Mouse (Mus musculus) hindbrain, embryonic 12.5 days (tissue): ENCODE measurements around the gene Ppara. TPM values are rescaled to one million over a fixed set of nuclear protein-coding genes. Genes with fewer than 3 reads are reported as not detected.

Source experiments
- ATAC-seq: fragments of 200-750 bp; cut with Nextera tagmentation; 2 replicates; pipeline ENCODE4 v1.8.0; 2017; ENCODE audit warnings: moderate TSS enrichment; ENCODE audit not compliant: low FRiP score
- H3K27ac ChIP-seq: fragments of 300-500 bp; sonication (generic); 2 replicates; pipeline ENCODE4 v1.5.1; 2016; ENCODE audit warnings: mild to moderate bottlenecking
- H3K27me3 ChIP-seq: fragments of 300-500 bp; sonication (generic); 2 replicates; pipeline ENCODE4 v1.6.1; 2016; ENCODE audit warnings: mild to moderate bottlenecking
- H3K36me3 ChIP-seq: fragments of 300-500 bp; sonication (generic); 2 replicates; pipeline ENCODE4 v1.6.1; 2016; ENCODE audit warnings: mild to moderate bottlenecking
- H3K4me1 ChIP-seq: fragments of 300-500 bp; sonication (generic); 2 replicates; pipeline ENCODE4 v1.6.1; 2016
- H3K4me2 ChIP-seq: fragments of 300-500 bp; sonication (generic); replicated peaks from 2 replicates; pipeline ENCODE4 v1.6.1; 2016; ENCODE audit warnings: mild to moderate bottlenecking
- H3K4me3 ChIP-seq: fragments of 300-500 bp; sonication (generic); 2 replicates; pipeline ENCODE4 v1.5.1; 2016; ENCODE audit warnings: mild to moderate bottlenecking
- H3K9ac ChIP-seq: fragments of 300-500 bp; sonication (generic); 2 replicates; pipeline ENCODE4 v1.6.1; 2016; ENCODE audit warnings: mild to moderate bottlenecking, moderate library complexity
- H3K9me3 ChIP-seq: fragments of 300-500 bp; sonication (generic); replicated peaks from 2 replicates; pipeline ENCODE4 v1.6.1; 2016; ENCODE audit warnings: mild to moderate bottlenecking
- WGBS: fragments of 180-500 bp; shearing (Covaris S2); methylation state at CpG from one replicate; pipeline ENCODE4 v1.1.7; 2016; 5-methylcytosine and 5-hydroxymethylcytosine counted together
- microRNA counts: library from miRNA; unstranded; fragments of <30 nt; microRNA quantifications from one replicate; lab custom pipeline; 2017
- microRNA-seq: library from miRNA; unstranded; fragments of <30 nt; microRNA quantifications from one replicate; pipeline ENCODE4, GENCODE M21; 2017
- polyA plus RNA-seq: library from polyadenylated mRNA; unstranded; fragments of >200 nt; fragmentation: Nextera tagmentation; extraction: Ambion mirVana; gene quantifications from 2 replicates; pipeline ENCODE4 v1.2.1, GENCODE M21; 2016

Gene Ppara
- polyA plus RNA-seq, 1 experiment from 2014 or later = 1.0 TPM

DNA sequence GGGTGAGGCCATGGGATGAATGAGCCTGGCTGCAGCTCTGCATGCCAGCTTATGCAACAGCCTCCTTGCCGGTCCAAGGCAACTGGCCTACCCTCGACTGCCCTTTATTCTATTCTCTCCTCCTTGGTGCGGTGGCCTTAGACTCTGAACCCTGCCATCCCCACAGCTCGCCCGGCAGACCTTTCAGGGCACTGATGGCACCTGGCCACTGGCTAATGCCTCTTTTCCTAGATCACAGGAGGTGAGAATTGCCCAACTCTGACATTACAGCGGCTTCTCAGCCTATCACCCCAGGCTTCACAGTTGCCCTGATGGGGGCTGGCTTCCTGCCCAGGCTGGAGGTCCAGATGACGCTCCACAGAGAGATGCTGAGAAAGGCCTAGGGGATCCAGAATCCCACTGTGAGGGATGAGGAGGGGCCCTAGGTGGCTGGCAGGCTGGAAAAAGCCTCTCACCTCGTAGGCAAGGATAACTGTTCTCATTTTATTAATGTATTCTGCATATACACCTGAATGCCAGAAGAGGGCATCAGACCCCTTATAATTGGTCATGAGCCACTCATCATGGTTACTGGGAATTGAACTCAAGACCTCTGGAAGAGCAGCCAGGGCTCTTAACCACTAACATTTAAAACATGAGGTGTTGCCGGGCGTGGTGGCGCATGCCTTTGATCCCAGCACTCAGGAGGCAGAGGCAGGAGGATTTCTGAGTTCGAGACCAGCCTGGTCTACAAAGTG lies 117.0 kb downstream of the Ppara start:
- no peaks in the 10 kb centered on the region for H3K4me1 ChIP-seq
- no peaks in the 10 kb centered on the region for H3K27me3 ChIP-seq
- 88% methylated on average over 12 of the region's 12 CpGs for WGBS
- no peak for ATAC-seq
- no peaks in the 10 kb centered on the region for H3K36me3 ChIP-seq
- no peak overlapping the region for H3K4me2 ChIP-seq
- H3K9ac ChIP-seq = no peak overlapping the region
- no peak overlapping the region for H3K27ac ChIP-seq
- H3K9me3 ChIP-seq = no peaks in the 10 kb centered on the region
- no peak overlapping the region for H3K4me3 ChIP-seq

MicroRNAs within 50 kb of the gene (microRNA counts, 519-probe panel; counts per million panel counts)
- microRNA mmu-let-7b (lab: Ali Mortazavi, UCI) (4,846 counts per million, percentile 90 among the panel's probes with 10 or more counts), microRNA mmu-let-7c (lab: Ali Mortazavi, UCI) (5,288 counts per million, percentile 94 among the panel's probes with 10 or more counts)

Small RNAs within 50 kb of the gene (microRNA-seq; reads per million reads assigned to microRNA genes)
- gene Mirlet7b (880 reads per million, percentile 73 among the genes with 10 or more reads in this experiment), gene Mirlet7c-2 (48.8 reads per million, percentile 37 among the genes with 10 or more reads in this experiment)

Other genes starting within 250 kb of the Ppara start
- gene 7530416G11Rik, start 231.8 kb upstream of the Ppara start, polyA plus RNA-seq = not detected in 2 replicates
- gene Wnt7b, start 152.5 kb upstream of the Ppara start, polyA plus RNA-seq = 78.3 and 79.5 TPM in 2 replicates
- 16.8 and 17.8 TPM in 2 replicates for gene Cdpf1, start 76.7 kb downstream of the Ppara start, polyA plus RNA-seq
- gene Pkdrej, start 86.8 kb downstream of the Ppara start, polyA plus RNA-seq = 0.12 TPM in 1 of 2 replicates, not detected in the other
- gene Ttc38, start 97.3 kb downstream of the Ppara start, polyA plus RNA-seq = 3.9 and 6.3 TPM in 2 replicates
- 23.4 and 24.8 TPM in 2 replicates for gene Gtse1, start 124.8 kb downstream of the Ppara start, polyA plus RNA-seq
- 42.6 and 47.0 TPM in 2 replicates for gene Trmu, start 144.3 kb downstream of the Ppara start, polyA plus RNA-seq